Mouse (Mus musculus) c-Kit-positive CD71-positive TER-119-positive erythroid progenitor cells, embryonic 14.5 days (primary cell): Measurements from ENCODE around the gene Galp.
A peak's percentile ranks its signal among the peaks of the same experiment; 100 is the strongest.
"Not testable (repeated sequence)": the region's sequence is repeated elsewhere in the genome, so short reads cannot be mapped to it uniquely, and the experiment has no call there.

Experiments
- DNase-seq: peaks from one replicate; pipeline ENCODE4 v3.0.0-alpha.2; 2013; ENCODE audit warnings: low spot score

Gene Galp

DNA sequence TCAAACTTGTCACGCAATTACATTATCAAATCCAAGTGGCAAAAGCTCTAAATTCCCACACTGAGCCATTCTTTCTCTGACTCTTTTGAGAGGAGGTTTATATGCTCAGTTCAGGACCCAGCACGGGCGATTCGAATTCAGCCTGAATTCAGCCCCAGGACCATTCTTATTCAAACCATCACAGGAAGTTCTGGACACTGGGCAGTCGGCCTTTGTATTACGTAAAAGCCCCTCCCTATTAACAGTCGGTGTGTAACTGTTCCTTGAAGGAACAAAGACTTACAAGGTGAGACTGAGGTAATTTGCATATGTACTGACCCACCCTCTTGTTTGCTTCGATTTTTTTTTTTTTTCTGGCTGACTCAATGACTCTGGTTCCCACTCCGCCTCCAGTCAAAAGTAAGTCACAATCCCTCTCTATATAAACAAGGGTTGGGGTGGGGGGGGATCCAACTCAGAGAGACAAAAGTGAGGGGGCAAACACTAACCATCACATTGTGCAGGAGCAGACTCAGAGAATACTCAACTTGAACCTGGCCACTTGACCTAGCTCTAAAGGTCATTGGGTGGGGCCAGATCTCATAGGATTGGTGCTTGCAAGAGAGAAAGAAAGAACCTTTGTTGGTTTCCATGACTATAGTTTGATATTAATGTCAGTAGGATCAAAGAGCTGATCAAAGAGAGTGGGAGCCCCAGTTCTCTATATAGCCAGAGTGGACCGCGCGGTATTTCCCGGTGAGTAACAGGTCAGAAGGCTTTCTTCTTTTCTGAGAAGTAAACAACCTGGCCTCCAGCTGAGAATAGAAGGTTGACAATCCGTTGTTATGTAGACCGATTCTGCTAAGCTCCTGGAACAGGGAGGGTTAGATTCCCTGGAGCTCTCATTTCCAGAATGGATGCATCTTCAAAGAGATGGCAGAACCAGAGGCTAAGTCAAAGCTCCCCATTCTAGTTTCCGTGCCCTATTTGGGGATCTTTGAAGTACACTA is 61.6 kb downstream of the Galp start:
- no peak for DNase-seq

DNA sequence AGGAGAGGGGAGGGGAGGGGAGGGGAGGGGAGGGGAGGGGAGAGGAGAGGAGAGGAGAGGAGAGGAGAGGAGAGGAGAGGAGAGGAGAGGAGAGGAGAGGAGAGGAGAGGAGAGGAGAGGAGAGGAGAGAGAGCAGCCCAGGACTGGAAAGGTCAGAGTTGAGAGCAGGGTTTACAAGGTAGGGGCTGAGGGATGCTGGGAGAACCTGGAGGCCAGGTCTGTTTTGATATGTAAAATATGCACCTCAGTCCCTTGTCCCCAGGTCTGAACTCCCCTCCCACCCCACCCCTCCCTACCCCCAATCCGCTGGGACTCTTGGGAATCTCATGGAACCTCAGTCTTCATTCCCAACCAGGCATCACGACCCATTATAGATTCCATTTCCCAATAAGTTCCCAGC is 63.1 kb downstream of the Galp start:
- not testable (repeated sequence) for DNase-seq

DNA sequence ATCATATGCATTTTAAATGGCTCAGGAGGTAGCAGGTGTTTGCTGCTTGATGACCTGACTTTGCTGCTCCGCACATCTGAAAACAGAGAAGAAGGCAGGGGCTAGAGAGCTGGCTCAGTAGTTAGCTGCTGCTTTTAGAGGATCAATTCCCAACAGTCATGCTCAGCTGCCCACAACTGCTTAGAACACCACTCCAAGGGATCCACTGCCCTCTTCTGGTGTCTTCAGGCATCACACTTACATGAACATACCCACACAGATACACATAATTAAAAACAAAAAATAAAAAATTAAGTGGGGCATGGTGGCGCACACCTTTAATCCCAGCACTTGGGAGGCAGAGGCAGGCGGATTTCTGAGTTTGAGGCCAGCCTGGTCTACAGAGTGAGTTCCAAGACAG is 65.2 kb downstream of the Galp start:
- no peak for DNase-seq

DNA sequence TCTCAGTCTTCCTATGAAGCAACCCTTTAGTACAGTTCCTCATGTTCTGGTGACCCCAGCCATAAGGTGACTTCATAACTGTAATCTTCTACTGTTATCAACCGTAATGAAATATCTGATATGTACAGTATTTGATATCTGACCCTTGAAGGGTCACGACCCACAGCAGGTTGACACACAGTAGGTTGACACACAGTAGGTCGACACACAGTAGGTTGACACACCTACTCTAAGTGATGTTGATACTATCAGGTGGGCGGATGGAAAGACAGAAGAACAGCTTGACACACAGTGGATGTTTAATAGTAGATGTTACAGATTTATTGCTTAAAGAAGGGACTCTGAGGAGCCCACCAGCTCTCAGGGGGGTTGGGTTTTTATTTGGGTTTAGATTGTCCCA is 66.1 kb downstream of the Galp start:
- DNase-seq = no peak

DNA sequence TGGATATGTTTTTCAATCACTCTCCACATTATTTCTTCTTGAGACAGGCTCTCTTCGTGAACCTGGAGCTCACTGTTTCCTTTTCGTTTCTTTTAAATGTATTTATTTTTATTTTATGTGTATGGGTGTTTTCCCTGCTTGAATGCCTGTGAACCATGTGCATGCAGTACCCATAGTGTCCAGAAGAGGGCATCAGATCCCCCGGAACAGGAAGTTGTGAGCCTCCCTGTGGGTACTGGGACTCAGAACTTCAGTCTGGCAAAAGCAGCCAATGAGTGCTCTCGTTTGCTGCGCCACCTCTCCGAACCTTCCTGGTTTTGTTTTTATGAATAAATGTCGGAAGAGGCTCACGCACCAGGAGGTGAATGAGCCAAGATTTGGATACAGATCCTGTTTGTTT is 68.8 kb downstream of the Galp start:
- peak; percentile 61 for DNase-seq
